Mouse (Mus musculus) myocyte (in vitro differentiated cells): ENCODE data around the gene Paqr8.

Experiments
- MAX ChIP-seq: IDR thresholded peaks from one replicate; pipeline ENCODE4 v1.6.1; 2011; ENCODE audit warnings: low read depth, mild to moderate bottlenecking, control low read depth
- MYOD1 ChIP-seq, 3 experiments: IDR thresholded peaks; one replicate each; pipeline ENCODE4 v1.6.1; 2011; ENCODE audit warnings: control low read depth in 2 of 3, low read depth in 2 of 3, mild to moderate bottlenecking in 2 of 3, moderate library complexity in 1 of 3; ENCODE audit not compliant: insufficient read length in 2 of 3, control insufficient read depth in 1 of 3
- POLR2A ChIP-seq: IDR thresholded peaks from one replicate; pipeline ENCODE4 v1.6.1; 2011; ENCODE audit warnings: low read depth, mild to moderate bottlenecking, control low read depth, moderate library complexity; ENCODE audit not compliant: insufficient read length
- POLR2AphosphoS2 ChIP-seq: IDR thresholded peaks from one replicate; pipeline ENCODE4 v1.6.1; 2011; ENCODE audit warnings: low read depth, control low read depth; ENCODE audit not compliant: insufficient read length
- USF1 ChIP-seq: IDR thresholded peaks from one replicate; pipeline ENCODE4 v1.6.1; 2011; ENCODE audit warnings: low read depth, mild to moderate bottlenecking, control low read depth, moderate library complexity

DNA sequence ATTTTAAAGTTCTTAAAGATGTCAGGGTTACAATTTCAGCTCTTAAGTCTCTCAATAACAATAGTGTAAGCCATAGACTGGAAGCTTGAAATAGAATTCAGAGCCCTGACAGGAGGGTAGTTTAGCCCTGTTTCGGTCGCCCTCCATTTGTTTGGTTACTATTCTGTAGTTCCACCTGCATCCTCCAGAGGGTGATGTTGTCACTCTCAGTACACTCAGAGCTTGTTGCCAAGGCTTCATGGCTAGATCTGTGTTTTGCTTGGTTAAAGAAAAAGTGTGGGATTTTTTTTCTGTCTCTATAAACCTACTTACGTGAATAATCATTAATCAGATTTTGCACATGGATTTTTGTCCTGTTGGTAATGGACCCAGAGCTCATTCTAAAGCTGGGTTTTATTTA, 48.6 kb downstream of the Paqr8 start:
- TF ChIP-seq POLR2A: no peak
- TF ChIP-seq USF1: no peak
- no peak for TF ChIP-seq POLR2AphosphoS2
- TF ChIP-seq MAX: no peak
- TF ChIP-seq MYOD1 (IDR thresholded peaks at IDR 0.05; ENCODE audit: control insufficient read depth in 1 of 3, insufficient read length in 2 of 3, low read depth in 2 of 3): no peak
